Mouse (Mus musculus) stomach, postnatal 0 days (tissue): ENCODE measurements around the gene Psme2. TPM values are rescaled to one million over a fixed set of nuclear protein-coding genes. Genes with fewer than 3 reads are reported as not detected.

Source experiments
- ATAC-seq: fragments of 200-750 bp; cut with Nextera tagmentation; 2 replicates; pipeline ENCODE4 v1.8.0; 2017; ENCODE audit not compliant: low FRiP score, low TSS enrichment
- DNase-seq: peaks from one replicate; pipeline ENCODE4 v3.0.0-alpha.2; 2016; ENCODE audit warnings: low spot score
- H3K27ac ChIP-seq: fragments of 300-500 bp; sonication (generic); replicated peaks from 2 replicates; pipeline ENCODE4 v1.5.1; 2014; ENCODE audit warnings: mild to moderate bottlenecking, control low read depth
- H3K27me3 ChIP-seq: fragments of 300-500 bp; sonication (generic); 2 replicates; pipeline ENCODE4 v1.6.1; 2014; ENCODE audit warnings: low read length; ENCODE audit not compliant: control insufficient read depth, insufficient read depth
- H3K36me3 ChIP-seq: fragments of 300-500 bp; sonication (generic); 2 replicates; pipeline ENCODE4 v1.6.1; 2014; ENCODE audit warnings: low read length, mixed read lengths; ENCODE audit not compliant: control insufficient read depth, insufficient read depth
- H3K4me1 ChIP-seq: fragments of 300-500 bp; sonication (generic); replicated peaks from 2 replicates; pipeline ENCODE4 v1.6.1; 2014; ENCODE audit warnings: antibody characterized with exemption; ENCODE audit not compliant: control insufficient read depth, insufficient read depth
- H3K4me2 ChIP-seq: fragments of 300-500 bp; sonication (generic); replicated peaks from 2 replicates; pipeline ENCODE4 v1.6.1; 2014; ENCODE audit warnings: low read depth, mild to moderate bottlenecking, control low read depth, moderate library complexity
- H3K4me3 ChIP-seq: fragments of 300-500 bp; sonication (generic); 2 replicates; pipeline ENCODE4 v1.5.1; 2014; ENCODE audit warnings: low read depth, low read length, control low read depth
- H3K9ac ChIP-seq: fragments of 300-500 bp; sonication (generic); 2 replicates; pipeline ENCODE4 v1.6.1; 2014; ENCODE audit warnings: mild to moderate bottlenecking, low read length, control low read depth, mixed read lengths
- H3K9me3 ChIP-seq: fragments of 300-500 bp; sonication (generic); 2 replicates; pipeline ENCODE4 v1.6.1; 2016; ENCODE audit warnings: low read length; ENCODE audit not compliant: control insufficient read depth
- CTCF ChIP-seq: IDR thresholded peaks from 2 replicates; pipeline ENCODE4 v1.5.1; 2016; ENCODE audit warnings: antibody characterized with exemption, low read depth, mild to moderate bottlenecking, moderate library complexity
- EP300 ChIP-seq: optimal IDR thresholded peaks from 2 replicates; pipeline ENCODE3; 2016; ENCODE audit warnings: antibody characterized with exemption
- WGBS: fragments of 180-500 bp; shearing (Covaris S2); extraction: QIAGEN DNeasy Blood & Tissue Kit; methylation state at CpG from one replicate; pipeline ENCODE4 v1.1.7; 2014; 5-methylcytosine and 5-hydroxymethylcytosine counted together
- polyA plus RNA-seq: library from polyadenylated mRNA; unstranded; fragments of >200 nt; fragmentation: Nextera tagmentation; extraction: Ambion mirVana; gene quantifications from 2 replicates; pipeline ENCODE4 v1.2.1, GENCODE M21; 2015

The Psme2 gene
- polyA plus RNA-seq, 1 experiment from 2014 or later, result 316 TPM

GRCm38 (mm10) chr14:55578668-55579269 is 12.1 kb downstream of the Psme2 start:
- no peaks in the 10 kb centered on the region for H3K9me3 ChIP-seq
- WGBS, result 24% methylated on average over 6 of the region's 6 CpGs
- H3K9ac ChIP-seq, result peak overlapping the region; percentile 88
- peaks cover 4% of the 10 kb centered on the region; the same call in 1 of the 2 replicates for H3K36me3 ChIP-seq
- peak; percentile 67 for DNase-seq
- peak overlapping the region; percentile 91 for H3K27ac ChIP-seq
- no peaks in the 10 kb centered on the region for H3K4me1 ChIP-seq
- peak overlapping the region; percentile 94 for H3K4me2 ChIP-seq
- no peaks in the 10 kb centered on the region for H3K27me3 ChIP-seq
- H3K4me3 ChIP-seq, result peak overlapping the region; percentile 81
- ATAC-seq, result peak; percentile 39
- TF ChIP-seq CTCF (no peak), EP300 (no peak)

GRCm38 (mm10) chr14:55577871-55578667 is 12.8 kb downstream of the Psme2 start, which contains the start of gene Psme1:
Gene Psme1, plus strand, starts transcription at chr14:55578123.
- ATAC-seq (peak; percentile 84), DNase-seq (peak; percentile 82)
- Histone ChIP-seq H3K9ac (peak within 1 kb of the TSS; percentile 88), H3K27ac (peak within 1 kb of the TSS; percentile 91), H3K4me2 (peak within 1 kb of the TSS; percentile 94), H3K27me3 (no peaks in the 10 kb centered on the region), H3K4me3 (peak within 1 kb of the TSS; percentile 81), H3K9me3 (no peaks in the 10 kb centered on the region), H3K4me1 (no peaks in the 10 kb centered on the region), H3K36me3 (peaks cover 4% of the 10 kb centered on the region; the same call in 1 of the 2 replicates)
- under 1% methylated on average over 32 of the region's 32 CpGs for WGBS
- TF ChIP-seq CTCF (peak; percentile 13; the same call in 1 of the 2 replicates), EP300 (no peak)

- Histone ChIP-seq H3K4me3 (no peak overlapping the region), H3K36me3 (peaks cover 4% of the 10 kb centered on the region; the same call in 1 of the 2 replicates)
- no peak for ATAC-seq
Measured at GRCm38 (mm10) chr14:55576376-55576775, 14.5 kb downstream of the Psme2 start.

GRCm38 (mm10) chr14:55575711-55576110 is 15.2 kb downstream of the Psme2 start:
- Histone ChIP-seq H3K4me2 (no peak overlapping the region), H3K27me3 (no peaks in the 10 kb centered on the region), H3K4me1 (no peaks in the 10 kb centered on the region), H3K9ac (no peak overlapping the region), H3K9me3 (no peaks in the 10 kb centered on the region), H3K36me3 (peaks cover 2% of the 10 kb centered on the region; the same call in 1 of the 2 replicates), H3K4me3 (no peak overlapping the region), H3K27ac (no peak overlapping the region)
- ATAC-seq (no peak), DNase-seq (no peak)
- WGBS, result 68% methylated on average over 13 of the region's 13 CpGs
- TF ChIP-seq CTCF (no peak), EP300 (no peak)

More at GRCm38 (mm10) chr14:55576376-55576775, 14.5 kb downstream of the Psme2 start:
- no peak overlapping the region for H3K4me2 ChIP-seq
- DNase-seq, result no peak
- H3K27ac ChIP-seq, result no peak overlapping the region
- WGBS, result 76% methylated on average over 16 of the region's 16 CpGs
- TF ChIP-seq EP300 (no peak), CTCF (no peak)
- no peak overlapping the region for H3K9ac ChIP-seq
- no peaks in the 10 kb centered on the region for H3K9me3 ChIP-seq
- H3K27me3 ChIP-seq, result no peaks in the 10 kb centered on the region
- H3K4me1 ChIP-seq, result no peaks in the 10 kb centered on the region

GRCm38 (mm10) chr14:55575302-55575701 is 15.6 kb downstream of the Psme2 start, which contains the start of gene Fitm1:
Gene Fitm1, plus strand, starts transcription at chr14:55575617.
- DNase-seq, result no peak
- Histone ChIP-seq H3K9me3 (no peaks in the 10 kb centered on the region), H3K4me2 (no peak within 1 kb of the TSS), H3K9ac (no peak within 1 kb of the TSS), H3K4me3 (no peak within 1 kb of the TSS), H3K27ac (no peak within 1 kb of the TSS), H3K27me3 (no peaks in the 10 kb centered on the region), H3K4me1 (no peaks in the 10 kb centered on the region), H3K36me3 (no peaks in the 10 kb centered on the region; the same call in 1 of the 2 replicates)
- no peak for ATAC-seq
- 81% methylated on average over 5 of the region's 8 CpGs for WGBS
- TF ChIP-seq EP300 (no peak), CTCF (no peak)

- no peak for TF ChIP-seq CTCF
- no peak for TF ChIP-seq EP300
- Histone ChIP-seq H3K27ac (no peak overlapping the region), H3K9ac (no peak overlapping the region), H3K36me3 (peaks cover 15% of the 10 kb centered on the region), H3K4me1 (no peaks in the 10 kb centered on the region), H3K4me2 (no peak overlapping the region), H3K27me3 (no peaks in the 10 kb centered on the region), H3K4me3 (no peak overlapping the region), H3K9me3 (no peaks in the 10 kb centered on the region)
- no peak for DNase-seq
- ATAC-seq, result no peak
Measured at GRCm38 (mm10) chr14:55571760-55572159, 19.2 kb downstream of the Psme2 start.
